Mouse (Mus musculus) spleen, adult 2 months (tissue): ENCODE measurements around the gene Btbd18.
A peak's percentile ranks its signal among the peaks of the same experiment; 100 is the strongest.

Experiments
- CTCF ChIP-seq: fragments of 200-500 bp; IDR thresholded peaks from 2 replicates; pipeline ENCODE4 v1.5.1; 2011; ENCODE audit warnings: mild to moderate bottlenecking, inconsistent platforms; ENCODE audit not compliant: insufficient read depth, insufficient read length, insufficient replicate concordance; ENCODE audit errors: extremely low read depth
- POLR2A ChIP-seq: fragments of 200-500 bp; IDR thresholded peaks from 2 replicates; pipeline ENCODE4 v1.6.1; 2011; ENCODE audit warnings: low read depth, low read length, inconsistent platforms

GRCm38 (mm10) chr2:84617637-84618515 is 41.0 kb upstream of the Btbd18 start:
- TF ChIP-seq POLR2A (no peak), CTCF (0 out of 2 replicates have a peak, but pooled peaks have one; percentile 12)
